Mouse (Mus musculus) layer of hippocampus, adult 18-20 months (tissue): Measurements from ENCODE around the gene Fez2. TPM values are rescaled to one million over a fixed set of nuclear protein-coding genes. Genes with fewer than 3 reads are reported as not detected.

Experiments used
- DNase-seq, 2 experiments: peaks; one replicate each; pipeline ENCODE4 v3.0.0; 2022; ENCODE audit warnings: low spot score in 2 of 2
- total RNA-seq, 2 experiments: library from RNA; stranded (reverse); gene quantifications; 2 replicates each; pipeline ENCODE4 v1.2.3; 2021

The Fez2 gene
- total RNA-seq, 2 experiments from 2014 or later = 33.6 to 35.3 TPM

DNA sequence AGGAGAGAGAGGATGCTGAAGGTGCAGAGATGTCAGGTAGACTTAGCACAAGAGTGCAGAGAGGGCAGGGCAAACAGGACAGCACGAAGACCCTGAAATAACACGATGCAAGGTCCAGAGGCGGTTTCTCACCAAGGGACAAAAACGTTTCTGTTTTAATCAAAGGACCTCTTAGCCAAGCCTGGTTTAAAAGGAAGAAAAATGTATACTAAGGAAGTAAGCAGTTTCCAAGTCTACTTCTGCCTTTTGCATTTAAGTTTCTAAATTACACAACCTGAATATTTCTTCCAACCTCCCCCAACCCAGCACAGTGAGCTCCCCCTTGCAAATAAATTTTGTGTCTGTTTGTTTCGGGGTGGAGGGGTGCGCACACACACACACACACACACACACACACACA lies 44.8 kb downstream of the Fez2 start:
- DNase-seq = no peak

DNA sequence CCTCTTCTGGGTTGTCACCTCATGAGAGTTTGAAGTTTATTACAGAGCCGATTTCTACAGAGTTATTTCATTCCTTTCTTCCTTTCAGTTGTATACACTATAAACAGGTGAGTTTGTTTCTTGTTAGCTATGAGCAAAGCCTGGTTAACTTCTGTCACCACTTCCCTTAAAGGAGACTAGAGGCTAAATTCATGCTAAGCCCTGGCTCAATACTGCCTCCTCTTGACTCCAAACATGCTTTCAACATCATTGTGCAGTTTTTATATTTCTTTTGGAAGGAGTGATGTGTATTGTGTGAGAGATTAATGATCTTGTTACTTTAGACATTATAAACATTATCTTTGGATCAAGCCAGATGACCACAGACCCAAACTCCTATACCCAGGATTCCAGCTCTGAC lies 47.5 kb downstream of the Fez2 start:
- DNase-seq = no peak

DNA sequence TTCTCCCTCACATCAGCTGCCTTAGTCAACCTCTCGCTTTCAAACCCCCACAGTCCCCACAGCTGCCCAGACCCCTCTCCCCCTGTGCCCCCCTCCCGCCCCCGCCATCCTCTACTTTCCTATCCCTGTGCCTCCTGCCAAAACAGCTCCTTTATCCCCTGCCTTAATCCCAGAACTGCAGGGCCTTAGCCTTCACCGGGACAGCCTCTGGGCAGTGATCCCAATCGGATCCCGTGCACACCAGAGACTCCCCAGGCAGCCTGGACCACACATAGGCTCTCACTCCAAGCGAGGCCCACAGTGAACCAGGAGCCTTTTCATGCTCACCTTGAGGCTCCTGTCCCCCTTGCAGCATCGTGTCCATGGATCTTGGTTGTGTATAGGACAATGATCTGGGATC lies 49.5 kb downstream of the Fez2 start:
- no peak for DNase-seq

DNA sequence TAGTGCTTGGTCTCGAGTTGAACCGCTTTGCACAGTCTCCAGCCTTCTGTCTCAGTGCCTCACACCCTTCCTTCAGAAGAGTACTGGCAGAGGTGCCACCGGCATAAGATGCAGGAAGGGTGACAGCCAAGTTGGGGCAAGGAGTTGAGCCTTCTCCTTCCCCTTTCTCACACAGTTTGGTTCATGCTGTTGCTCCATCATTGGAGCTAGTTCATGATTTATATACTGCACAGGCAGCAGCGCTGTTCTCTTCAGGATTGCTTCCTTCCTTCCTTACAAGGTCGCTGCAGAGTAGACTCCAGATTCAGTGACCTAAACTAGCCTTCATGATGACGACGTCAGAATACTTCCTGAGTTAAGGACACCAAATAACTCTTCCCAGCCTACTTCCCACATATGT lies 51.9 kb downstream of the Fez2 start:
- DNase-seq = no peak

DNA sequence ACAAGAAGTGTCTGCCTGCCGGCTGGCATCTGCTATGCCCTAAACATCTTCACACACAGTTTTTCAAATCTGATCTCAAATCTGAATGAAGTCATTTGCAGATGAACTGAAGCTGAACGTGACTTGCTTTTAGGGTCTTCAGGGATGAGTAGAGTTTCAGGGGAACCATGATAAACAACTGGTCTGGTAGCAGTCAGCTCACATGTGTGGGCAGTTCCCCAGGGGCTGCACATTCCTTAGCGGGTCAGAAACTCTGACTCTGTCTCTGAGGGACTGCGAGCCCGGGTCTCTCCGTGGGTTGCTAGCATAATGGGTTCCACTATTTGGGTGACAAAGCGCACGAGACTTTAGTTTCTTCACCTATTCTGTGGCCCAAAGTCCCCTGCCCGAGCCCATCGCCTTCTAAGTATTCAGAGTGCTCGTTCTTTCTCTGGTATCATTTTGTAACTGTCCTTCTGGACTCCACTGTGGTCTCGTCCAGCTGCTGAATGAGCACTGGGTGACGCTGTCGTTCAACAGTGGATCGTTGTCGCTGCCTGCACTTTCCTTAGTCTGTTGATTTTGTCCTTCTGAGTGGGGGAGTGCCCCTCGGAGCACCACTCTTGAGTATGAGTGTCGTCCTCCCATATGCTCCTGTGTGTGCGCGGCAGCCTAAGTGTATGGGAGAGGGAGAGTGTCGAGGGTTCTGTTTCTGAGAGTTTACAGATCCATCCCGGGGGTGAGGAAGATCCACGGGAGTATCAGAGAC lies 53.2 kb downstream of the Fez2 start:
- no peak for DNase-seq

DNA sequence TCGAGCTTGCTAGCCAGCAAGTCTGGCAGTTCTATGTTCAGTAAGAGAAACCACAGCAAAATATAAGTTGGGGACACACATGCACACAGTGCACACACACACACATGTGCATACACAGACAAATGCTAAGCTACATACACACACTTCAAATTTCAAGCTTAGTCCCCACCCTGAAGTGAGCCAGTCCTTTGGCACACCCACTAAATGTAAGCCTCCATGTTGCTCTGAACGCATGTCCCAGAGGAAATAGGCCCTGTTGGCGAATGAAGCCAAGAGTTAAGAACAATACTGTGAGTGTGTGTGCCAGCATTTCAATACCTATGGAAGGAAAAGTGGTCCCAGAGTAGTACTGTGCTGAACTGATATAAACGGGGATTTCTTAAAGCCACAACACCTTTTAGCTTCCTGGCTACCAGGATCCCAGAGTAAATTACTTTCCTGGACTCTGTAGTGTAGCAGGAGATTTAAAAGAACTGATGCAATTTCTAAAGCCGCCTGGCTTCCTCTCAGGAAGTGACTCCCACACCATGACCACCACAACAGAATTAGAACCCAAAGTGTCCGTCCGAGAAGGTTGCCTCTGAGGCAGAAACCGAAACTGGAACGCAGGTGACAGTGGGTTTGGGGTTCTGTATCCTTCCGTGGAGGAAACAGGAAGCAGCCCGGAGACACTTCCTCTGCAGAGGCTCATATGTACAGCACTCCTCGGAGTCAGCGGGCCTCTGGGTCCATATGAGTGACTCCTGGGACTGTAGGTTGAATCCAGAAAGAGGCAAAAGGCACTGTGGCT lies 55.8 kb downstream of the Fez2 start:
- DNase-seq = no peak

DNA sequence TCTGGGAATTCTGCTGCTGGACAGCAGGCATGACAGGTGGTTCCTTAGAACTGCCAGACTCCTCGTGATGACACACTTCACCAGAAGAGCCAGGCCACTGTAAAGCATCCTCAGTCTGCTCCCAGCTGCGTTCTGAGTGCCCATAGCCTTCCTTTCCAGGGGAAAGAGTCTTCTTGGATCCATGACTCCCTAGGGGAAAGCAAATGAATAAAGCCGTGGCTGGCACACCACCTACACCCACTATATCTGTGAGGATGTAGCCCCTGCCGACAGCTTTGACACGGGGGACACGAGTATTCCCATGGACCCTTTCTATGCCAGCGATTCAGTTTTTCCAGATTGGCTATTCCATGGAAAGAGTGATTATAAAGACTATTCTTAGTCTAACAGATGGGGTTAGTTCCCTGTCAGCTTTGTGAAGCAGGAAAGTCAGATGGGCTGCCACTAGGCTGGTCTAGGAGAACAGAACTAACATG lies 59.7 kb downstream of the Fez2 start:
- DNase-seq = peak; percentile 30 to 74

DNA sequence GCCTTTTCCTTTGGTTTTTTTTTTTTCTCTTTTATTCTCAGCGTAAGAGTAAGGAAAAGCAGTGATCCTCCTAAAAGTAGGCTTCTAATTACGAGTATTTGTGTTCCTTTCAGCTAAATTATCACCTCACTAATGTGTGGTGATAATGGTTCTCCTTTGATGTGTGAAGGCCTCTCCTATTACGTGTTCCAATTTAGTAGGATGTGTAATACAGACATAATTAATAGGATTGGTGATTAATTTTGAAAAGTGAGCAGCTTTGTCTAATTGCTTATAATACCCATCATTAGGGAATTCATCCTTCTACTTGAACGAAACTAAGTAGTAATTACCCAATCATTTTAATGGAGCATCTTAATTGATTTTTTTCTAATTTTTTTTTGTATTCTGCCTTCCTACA lies 60.2 kb downstream of the Fez2 start:
- DNase-seq = no peak

DNA sequence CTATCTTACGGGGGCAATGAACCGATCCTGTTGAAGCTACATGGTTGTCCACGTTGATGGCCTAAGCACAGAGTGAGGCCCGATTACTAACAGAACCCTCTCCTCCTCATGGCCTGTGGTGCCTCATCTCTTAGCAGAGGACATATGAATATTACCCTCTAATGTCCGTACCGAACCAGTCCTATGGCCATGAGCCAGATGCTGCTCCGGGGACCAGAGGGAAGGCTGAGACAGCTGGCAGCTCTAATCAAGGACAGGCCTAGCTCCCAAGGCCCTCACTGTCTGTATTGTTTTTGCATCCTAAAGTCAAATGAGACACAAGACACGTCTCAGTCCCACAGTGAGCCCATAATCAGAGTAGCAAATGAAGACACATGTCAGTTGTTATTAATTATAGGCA lies 62.3 kb downstream of the Fez2 start:
- DNase-seq = no peak

DNA sequence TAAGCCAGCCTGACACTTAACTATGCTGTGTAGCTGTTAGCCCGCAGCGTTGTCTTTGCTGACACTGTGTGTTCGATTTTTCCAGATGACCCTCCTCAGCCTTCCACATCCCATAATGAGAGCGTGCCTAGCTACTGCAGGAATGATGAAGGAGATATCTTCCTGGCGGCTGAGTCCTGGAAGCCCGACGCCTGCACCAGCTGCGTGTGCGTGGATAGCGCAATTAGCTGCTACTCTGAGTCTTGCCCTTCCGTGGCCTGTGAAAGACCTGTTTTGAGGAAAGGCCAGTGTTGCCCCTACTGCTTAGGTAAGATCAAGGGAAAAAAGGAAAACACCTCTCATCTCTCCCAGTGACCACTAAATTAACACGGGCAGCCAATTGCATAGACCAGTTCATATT lies 63.1 kb downstream of the Fez2 start:
- DNase-seq = no peak

DNA sequence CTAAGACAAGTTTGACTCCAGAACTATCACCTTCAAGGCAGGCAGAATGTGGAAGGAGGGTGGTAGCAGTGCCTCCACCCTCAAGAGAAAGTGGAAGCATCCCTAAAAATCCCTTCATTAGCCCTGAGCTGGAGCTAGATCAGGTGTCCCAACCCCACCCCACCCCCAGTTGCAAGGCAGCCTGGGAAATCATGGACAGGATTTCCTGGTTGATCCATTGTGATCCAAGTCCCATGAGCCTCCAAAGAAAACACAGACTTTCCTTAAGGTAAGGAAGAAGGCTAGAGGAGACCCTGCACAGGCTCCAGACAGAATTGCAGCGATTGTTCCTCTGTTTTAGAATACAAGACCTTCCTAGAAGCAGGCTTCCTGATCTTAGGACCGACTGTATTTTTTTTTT lies 63.5 kb downstream of the Fez2 start:
- DNase-seq = no peak

DNA sequence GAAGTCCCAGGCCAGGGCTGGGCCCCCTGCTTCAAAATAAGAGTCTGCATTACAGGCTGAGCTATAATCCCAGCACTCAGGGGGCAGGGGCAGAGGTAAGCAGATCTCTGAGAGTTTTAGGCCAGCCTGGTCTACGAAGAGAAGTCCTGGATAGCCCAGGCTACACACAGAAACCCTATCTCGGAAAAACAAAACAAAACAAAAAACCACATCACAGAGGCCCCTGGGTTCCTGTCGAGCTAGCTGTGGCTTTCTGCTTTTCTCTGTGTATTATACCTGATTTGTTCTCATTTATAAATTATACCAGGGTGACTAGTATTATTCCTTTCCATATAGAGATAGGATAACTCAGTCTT lies 65.5 kb downstream of the Fez2 start:
- DNase-seq = no peak

DNA sequence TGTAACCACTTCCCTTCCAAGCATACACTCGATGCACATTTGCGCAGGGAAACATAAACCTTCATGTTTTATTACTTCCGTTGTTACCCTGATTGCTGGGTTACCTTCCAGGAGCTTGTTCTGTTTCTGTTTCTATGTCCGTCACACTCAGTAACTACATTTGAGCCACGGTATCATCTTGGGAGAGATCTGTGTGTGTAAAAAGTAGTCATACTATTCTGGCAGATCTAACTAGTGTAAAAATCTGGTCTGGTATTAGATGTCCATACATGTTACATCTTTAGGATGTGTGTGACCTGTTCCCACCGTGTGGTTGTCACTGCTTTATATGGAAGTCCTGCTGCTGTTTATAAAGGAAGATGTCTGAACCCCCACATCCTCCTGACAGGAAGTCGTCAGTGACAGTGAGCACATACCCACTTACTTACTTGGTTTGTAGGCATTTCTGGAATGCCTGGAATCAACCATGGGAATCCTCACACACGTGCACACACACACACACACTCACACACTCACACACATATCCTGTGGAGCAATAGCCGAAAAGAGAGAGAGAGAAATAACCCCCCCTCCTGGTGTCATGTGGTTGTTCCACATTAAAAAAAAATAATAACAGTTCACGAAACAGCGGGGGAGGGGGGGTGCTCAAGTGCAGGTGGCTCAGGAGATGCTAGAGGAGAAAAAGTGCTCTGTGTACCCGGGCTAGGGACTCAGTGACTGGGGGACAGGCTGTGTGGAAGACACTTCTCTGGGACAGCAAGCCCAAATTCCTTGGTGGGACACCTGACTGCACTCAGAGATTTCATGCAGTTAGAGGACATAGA lies 66.1 kb downstream of the Fez2 start:
- DNase-seq = no peak

DNA sequence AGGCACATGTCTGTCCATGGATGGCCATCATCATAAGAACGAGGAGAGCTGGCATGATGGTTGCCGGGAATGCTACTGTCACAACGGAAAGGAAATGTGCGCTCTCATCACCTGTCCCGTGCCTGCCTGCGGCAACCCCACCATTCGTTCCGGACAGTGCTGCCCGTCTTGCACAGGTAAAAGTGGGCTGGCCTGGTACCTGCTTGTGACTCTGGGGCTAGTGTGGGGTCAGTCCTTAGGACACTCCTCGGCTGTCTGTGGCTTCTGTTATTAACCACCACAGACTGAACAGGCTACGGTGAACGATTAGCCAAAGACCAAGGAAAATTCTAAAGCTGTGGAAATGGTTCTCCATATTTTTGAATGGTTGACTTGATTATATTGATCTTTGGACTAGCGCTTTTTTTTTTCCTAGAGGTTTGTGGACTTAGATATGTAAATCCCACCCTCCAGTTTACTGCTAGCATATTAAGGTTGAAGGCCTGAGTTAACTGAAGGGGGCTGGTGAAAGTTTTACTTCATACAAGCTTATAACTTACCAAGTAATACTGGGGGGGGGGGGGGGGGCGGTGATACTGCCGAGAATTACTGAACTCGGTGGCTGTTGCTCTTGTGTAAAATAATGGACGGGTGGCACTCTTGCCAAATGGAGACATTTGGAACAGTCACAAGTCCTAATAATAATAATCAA lies 70.7 kb downstream of the Fez2 start:
- DNase-seq = no peak

DNA sequence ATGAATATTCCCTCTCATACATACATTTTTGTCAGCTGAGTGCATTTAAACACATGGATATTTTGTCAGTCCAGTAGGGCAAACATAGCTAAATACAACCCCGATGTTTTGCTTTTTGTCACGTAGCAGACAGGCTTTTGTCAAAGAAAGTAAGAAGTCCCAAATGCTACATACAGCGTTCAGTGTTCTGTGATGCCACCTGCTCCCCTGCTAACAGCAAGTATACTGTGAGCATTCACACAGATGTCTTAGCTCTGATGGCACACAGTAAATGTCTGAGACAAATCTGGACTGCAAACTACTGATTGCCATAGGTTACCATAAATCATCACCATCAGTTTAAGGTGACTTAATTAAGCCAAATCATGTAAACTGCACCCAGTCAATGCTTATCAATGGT lies 74.3 kb downstream of the Fez2 start:
- DNase-seq = peak in 1 of 2 experiments; percentile 34

DNA sequence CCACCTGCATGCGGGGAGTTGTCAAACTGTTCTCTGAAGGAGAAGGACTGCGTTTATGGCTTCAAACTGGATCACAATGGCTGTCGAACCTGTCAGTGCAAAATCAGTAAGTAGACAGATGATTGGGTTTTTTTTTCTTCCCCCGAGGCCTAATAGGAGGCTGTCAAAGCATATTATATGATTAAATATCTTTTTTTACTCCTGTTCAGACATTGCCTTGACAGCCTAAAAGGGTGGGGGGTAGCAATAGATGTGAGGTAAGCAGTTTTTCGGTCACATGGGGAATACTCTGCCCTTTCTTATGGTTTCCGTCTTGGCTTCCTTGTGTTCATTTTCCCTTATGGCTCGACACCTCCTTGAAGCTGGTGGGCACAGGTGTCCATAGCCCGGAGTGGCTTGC lies 82.7 kb downstream of the Fez2 start:
- no peak for DNase-seq

DNA sequence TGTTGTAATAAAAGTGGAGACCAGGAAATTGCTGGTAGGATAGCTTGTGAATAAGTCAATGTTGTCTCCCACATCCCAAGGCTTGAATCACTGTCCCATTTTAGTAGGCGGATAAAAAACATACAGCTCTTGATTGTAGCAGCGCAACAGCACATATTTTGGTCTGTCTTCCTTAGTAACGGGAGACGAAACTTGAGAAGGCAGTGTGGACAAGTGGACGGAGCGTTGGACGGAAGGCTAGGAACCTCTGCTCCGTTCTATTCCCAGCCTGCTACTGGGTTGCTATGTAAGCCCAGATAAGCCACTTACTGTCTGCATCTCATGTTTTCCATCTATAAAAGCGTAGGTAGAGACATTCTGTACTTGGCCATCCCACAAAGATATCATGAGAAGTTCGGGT lies 84.7 kb downstream of the Fez2 start:
- DNase-seq = no peak

DNA sequence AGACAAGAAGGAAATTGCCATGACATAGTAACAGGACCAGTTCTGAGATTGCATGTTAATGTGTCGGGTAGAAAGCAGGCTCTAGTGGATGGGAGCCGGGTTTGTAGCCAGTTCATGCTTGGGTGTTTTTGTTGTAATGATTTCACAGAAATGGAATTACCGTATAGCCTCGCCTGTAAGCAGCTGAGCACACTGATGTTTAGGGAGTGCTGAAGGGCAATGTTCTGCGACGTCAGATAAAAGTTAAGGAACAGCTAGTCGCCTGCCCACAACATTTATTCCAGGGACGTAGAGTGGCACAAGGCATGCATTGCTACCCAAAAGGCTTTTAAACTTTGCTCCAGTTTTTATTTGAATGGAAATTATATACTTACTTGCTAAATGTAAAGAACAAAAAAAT lies 86.5 kb downstream of the Fez2 start:
- no peak for DNase-seq

DNA sequence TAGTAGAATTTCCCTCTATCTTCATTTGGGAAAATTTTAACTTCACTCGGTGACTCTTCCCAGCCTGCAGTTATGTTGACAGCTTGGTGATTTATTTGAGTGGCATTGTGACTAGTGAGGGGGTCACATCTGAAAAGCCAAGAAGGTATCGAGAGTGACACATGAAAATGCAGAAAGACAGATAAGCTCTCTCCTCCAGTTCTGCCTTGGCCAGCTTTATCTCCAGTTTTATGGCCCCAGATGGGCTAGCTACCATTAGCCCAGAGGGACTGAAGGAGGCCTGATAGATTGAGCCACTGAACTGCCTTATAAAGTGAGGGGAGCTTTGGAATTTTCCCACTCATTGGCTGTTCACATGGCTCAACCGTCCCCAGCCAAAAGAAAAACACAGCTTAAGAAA lies 89.7 kb downstream of the Fez2 start:
- no peak for DNase-seq

DNA sequence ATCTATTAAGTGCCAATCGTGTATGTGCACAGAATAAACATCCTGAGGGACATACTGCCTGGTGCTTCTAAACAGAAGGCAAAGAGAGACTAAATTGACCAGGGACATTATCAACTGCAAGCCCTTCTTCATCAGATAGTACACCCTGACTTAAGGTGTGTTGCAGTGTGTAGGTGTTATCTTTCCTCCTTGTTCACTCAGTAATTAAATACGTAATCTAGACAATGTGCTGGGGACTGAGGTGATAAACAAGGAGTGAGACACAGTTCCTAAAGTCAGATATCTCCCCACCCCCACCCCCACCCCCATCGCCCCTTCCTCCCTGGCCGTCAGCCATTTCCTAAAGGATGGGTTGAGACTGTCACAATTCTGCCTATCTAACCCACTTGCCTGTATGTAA lies 90.8 kb downstream of the Fez2 start:
- DNase-seq = no peak

DNA sequence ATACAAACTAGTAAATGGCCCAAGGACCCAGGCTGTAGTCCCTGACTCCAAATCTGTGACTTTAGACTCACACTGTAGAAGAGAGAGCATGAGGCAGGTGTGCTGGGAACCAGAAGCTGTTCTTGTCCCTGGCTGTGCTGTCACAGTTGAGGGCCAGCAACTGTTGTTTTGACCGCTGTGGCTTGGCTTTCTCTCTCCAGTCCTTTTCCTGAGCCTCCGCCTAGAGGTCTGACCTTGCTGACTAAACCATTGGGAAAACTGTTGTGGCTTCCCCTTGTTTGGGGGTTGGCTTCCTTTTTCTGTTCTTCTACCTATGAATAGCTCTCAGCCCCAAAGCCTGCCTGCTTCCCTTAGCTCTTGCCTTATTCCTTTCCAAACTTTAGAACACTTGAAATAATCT lies 91.6 kb downstream of the Fez2 start:
- DNase-seq = no peak
